Mouse (Mus musculus): ENCODE results near the gene Olfr849.

The Olfr849 gene

GRCm38 (mm10) chr9:19439966-19440365, at the start of gene Olfr849:
Gene Olfr849 (plus strand): TSS chr9:19440266.
- in situ Hi-C loops (cut with MseI, MboI) = no loop called here

- in situ Hi-C loops (cut with MseI, MboI) = no loop called here
Measured at GRCm38 (mm10) chr9:19478148-19478547, 38.1 kb downstream of the Olfr849 start, which contains the start of gene Olfr850. Gene Olfr850 (minus strand): TSS chr9:19478248.

GRCm38 (mm10) chr9:19492995-19493394, 52.9 kb downstream of the Olfr849 start, which contains the start of gene Olfr851:
Gene Olfr851 (plus strand): TSS chr9:19493295.
- in situ Hi-C loops (cut with MseI, MboI) = no loop called here

Measured in mouse trophoblast stem cell (cell line).